Mouse (Mus musculus) adrenal gland, postnatal 36 days (tissue): ENCODE measurements at regions not wholly inside any gene's neighbourhood (a gene's known extent, or its start where the extent isn't known, plus 50 kb on each side); places are given as distances from the start of the nearest gene placed in this dataset.

Experiments
- DNase-seq, 2 experiments: peaks; one replicate each; pipeline ENCODE4 v3.0.0; 2021; ENCODE audit warnings: mixed read lengths in 1 of 2

- DNase-seq, result no peak
Measured at GRCm38 (mm10) chr5:37897501-37897900, 73.1 kb upstream of the Msx1 start.

DNA sequence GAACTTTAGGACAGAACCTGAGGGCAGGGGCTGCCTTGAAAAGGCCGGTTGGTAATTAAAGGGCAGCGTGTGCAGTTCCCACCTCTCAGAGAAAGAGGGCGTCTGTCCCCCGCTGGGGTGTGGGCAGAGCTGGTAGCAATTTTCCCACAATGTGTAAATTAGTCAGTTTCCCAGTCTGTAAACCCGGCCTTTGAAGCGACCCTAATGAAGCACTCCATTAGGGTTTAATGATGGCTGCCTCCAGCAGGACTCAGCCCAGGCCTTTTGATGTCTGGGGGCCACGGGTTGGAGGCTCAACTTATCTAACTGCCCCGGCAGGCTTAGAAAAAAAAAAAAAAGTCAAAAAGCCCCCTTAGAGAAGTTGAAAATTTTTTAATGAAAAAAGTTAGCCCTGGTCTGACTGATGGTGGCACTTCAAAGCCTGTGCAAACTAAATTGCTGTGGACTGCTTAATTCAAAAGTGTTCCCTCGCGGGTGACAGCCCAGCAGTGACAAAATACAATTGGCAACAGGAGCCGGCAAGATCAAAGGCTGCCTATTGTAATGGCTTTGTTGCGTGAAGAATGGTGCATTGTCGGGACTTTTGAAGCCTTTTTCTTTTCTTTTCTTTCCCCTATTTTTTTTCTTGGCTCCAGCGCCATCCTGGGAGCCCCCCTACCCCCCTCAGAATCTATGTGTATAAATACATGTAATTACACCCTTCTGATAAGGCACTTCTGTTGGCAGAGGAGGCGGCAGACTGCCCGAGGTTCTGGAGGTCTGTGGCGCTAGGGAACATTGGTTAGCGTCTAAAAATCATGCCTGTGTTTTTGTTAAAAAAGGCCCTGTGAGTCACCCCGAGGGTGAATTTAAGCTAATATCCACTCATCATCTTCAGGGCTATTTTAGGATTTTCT is 71.3 kb upstream of the Msx1 start:
- DNase-seq, result no peak

DNA sequence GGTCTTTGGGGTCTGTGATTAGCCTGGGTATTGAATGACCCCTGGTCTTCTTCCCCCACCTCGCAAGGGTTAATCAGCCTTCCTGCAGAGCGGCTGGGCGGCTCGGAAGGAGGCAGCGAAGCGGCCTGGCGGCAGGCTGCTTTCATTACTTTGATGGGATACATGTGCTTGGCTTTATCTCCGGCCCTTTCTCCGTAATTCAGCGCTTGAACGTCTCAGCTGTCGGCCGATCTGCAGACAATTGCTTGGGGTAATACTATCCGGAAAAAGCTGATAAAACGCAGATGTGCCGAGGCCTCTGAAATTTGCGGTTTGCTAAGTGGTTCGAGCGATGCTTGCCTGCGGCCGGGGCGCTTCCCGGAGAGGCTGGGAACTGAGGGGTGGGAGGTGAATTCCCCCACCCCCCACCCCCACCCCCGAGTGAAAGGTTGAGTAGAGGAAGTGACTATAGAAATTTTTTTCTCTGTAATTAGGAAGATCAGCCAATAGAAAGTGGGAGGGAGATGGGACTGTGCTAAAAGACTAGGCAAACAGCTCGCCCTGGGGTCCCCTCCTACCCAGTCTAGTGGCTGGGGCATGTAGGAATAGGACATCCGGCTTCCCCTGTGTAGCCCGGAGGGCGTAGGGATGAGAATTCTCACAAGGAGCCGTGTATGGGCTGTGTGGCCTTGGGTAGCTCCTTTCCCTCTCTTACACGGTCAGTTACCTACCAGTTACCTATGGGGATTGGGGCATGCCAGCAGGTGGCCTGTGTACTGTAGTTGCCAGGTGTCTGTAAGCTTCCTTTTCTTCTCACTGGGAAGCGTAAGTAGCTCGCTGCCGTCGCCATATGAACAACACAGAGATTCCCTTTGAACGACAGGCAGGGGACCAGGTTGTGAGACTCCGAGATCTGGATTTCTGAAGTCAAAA is 69.5 kb upstream of the Msx1 start:
- no peak for DNase-seq

GRCm38 (mm10) chr5:37890641-37891040 is 66.3 kb upstream of the Msx1 start:
- DNase-seq, result no peak

GRCm38 (mm10) chr5:37879668-37880380 is 55.4 kb upstream of the Msx1 start:
- peak; percentile 28 to 48 for DNase-seq

DNA sequence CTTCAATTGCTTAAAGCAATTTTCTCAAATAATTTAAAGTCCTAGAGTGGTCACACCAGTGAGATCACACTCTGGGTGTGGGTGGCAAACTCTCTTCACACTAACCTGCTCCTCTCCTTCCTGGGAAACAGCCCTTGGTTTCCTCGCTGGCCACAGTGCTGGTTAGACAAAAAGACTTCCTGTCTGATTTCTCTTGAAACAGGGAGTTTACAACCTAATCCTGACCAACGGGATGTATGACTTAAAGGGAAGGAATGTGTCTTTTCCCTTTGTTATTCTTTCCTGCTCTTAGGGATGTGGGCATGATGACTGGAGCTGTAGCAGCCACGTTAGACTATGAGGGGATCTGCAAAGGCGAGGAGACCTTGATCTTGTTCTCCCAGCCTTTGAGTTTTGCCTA is 51.9 kb upstream of the Msx1 start:
- no peak for DNase-seq

DNA sequence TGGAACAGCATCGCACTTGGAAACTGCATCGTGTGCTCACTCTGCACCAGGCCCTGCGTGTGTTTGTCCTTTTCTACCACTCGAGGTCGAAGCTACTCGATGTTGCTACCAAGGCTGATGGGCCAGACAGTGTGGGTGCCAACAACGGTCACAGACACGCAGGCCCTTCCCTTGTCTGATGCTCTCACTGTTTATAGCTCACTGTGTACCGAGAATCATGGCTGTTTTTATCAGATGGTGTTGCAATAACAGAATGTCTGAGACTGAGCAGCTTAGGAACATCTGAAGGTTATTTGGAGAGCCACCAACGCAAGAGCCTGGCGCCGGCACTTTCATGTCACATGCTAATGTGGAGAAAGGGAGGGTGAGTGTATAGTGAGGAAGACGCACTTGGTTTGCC is 51.1 kb upstream of the Msx1 start:
- DNase-seq, result no peak

DNA sequence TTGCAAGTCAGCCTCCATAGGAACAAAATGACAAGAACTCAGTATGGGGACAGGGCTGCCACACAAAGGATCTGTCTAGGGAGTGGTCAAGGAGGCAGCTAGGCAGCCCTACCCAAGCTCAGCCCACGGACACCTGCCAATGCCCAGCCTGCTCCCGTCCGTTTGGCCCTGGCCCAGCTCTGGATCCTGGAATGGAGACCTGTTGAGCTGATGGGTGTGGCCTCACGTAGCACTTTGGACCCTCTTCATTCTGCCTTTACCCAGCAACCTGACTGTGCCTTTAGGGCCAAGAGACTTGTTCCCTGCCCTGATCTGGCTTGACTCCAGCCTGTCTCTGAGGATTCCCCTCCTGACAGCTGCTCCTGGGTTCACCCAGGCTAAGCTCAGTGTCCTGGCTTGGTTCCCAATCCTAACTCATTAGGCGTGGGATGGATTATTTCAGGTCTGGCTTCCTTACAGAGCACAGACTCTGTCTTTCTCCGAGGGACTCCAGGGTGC is 50.5 kb upstream of the Msx1 start:
- no peak for DNase-seq
